Mouse (Mus musculus) ES-E14 (cell line): ENCODE results near the gene Gmfb. TPM values are rescaled to one million over a fixed set of nuclear protein-coding genes. Genes with fewer than 3 reads are reported as not detected.

ENCODE experiments used
- DNase-seq: peaks from one replicate; pipeline ENCODE4 v3.0.0-alpha.2; 2013; ENCODE audit warnings: low read depth, low spot score
- H3K27ac ChIP-seq: 2 replicates; pipeline ENCODE4 v1.5.1; 2012; ENCODE audit warnings: low read depth, mild to moderate bottlenecking, low read length, moderate library complexity, mixed read lengths; ENCODE audit not compliant: poor library complexity, insufficient read depth, severe bottlenecking
- H3K36me3 ChIP-seq: 2 replicates; pipeline ENCODE4 v1.6.1; 2012; ENCODE audit warnings: mild to moderate bottlenecking, low read length, moderate library complexity, mixed read lengths; ENCODE audit not compliant: control insufficient read depth, poor library complexity, insufficient read depth, severe bottlenecking
- H3K4me1 ChIP-seq, 2 experiments: fragments of 150-350 bp in 1 of 2; sonication (generic) in 1 of 2; 2 replicates each; pipeline ENCODE4 v1.6.1; 2012; ENCODE audit warnings: low read length in 2 of 2, mild to moderate bottlenecking in 1 of 2, mixed read lengths in 1 of 2; ENCODE audit not compliant: control insufficient read depth in 2 of 2, insufficient read depth in 2 of 2, poor library complexity in 1 of 2
- H3K4me3 ChIP-seq, 2 experiments: fragments of 150-350 bp in 1 of 2; sonication (generic) in 1 of 2; 2 replicates each; pipeline ENCODE4 v1.5.1; 2012; ENCODE audit warnings: low read length in 2 of 2, low read depth in 1 of 2, mild to moderate bottlenecking in 1 of 2, mixed read lengths in 1 of 2; ENCODE audit not compliant: insufficient read depth in 1 of 2, poor library complexity in 1 of 2, severe bottlenecking in 1 of 2
- H3K9ac ChIP-seq: 2 replicates; pipeline ENCODE4 v1.6.1; 2012; ENCODE audit warnings: low read depth, mild to moderate bottlenecking, low read length, mixed read lengths; ENCODE audit not compliant: poor library complexity, insufficient read depth, severe bottlenecking
- H3K9me3 ChIP-seq: fragments of 150-350 bp; sonication (generic); 2 replicates; pipeline ENCODE4 v1.6.1; 2012; ENCODE audit warnings: low read depth, mild to moderate bottlenecking, low read length; ENCODE audit not compliant: control insufficient read depth, insufficient read depth
- CHD2 ChIP-seq: IDR thresholded peaks from 2 replicates; pipeline ENCODE4 v1.6.1; 2014; ENCODE audit warnings: mild to moderate bottlenecking, low read depth, low read length, inconsistent platforms
- HCFC1 ChIP-seq: IDR thresholded peaks from 2 replicates; pipeline ENCODE4 v1.6.1; 2012; ENCODE audit warnings: low read length, inconsistent platforms, borderline replicate concordance; ENCODE audit not compliant: insufficient read depth
- MAFK ChIP-seq: IDR thresholded peaks from 2 replicates; pipeline ENCODE4 v1.6.1; 2014; ENCODE audit warnings: mild to moderate bottlenecking, low read depth, low read length, inconsistent platforms; ENCODE audit not compliant: insufficient read depth
- ZC3H11A ChIP-seq: IDR thresholded peaks from 2 replicates; pipeline ENCODE4 v1.6.1; 2012; ENCODE audit warnings: low read depth, mild to moderate bottlenecking, inconsistent platforms, low read length, borderline replicate concordance
- ZNF384 ChIP-seq: IDR thresholded peaks from 2 replicates; pipeline ENCODE4 v1.6.1; 2012; ENCODE audit warnings: low read depth, low read length, inconsistent platforms
- in situ Hi-C, 2 experiments: fragments of 600-800 bp; cut with MboI; formaldehyde crosslinking; loops; one replicate each; pipeline ENCODE4 v1.15.1; 2025; ENCODE audit warnings: low sequenced_read_pairs in 2 of 2, inconsistent platforms in 1 of 2; ENCODE audit not compliant: unreplicated experiment in 2 of 2
- total RNA-seq: library from RNA; depleted of rRNA; stranded (reverse); fragments of 300-350 nt; gene quantifications from 2 replicates; pipeline ENCODE4 v1.2.3, GENCODE M21; 2012

Gmfb gene
- total RNA-seq, 1 experiment = 26.9 TPM

- Histone ChIP-seq H3K36me3 (peaks cover 23% of the 10 kb centered on the region), H3K4me1 (peaks cover 0 to 5% of the 10 kb centered on the region in 2 experiments; a peak in 2 of 4 replicates), H3K4me3 (no peak overlapping the region), H3K9me3 (no peaks in the 10 kb centered on the region), H3K9ac (no peak overlapping the region), H3K27ac (no peak overlapping the region)
- TF ChIP-seq MAFK = no peak
- no peak for TF ChIP-seq ZC3H11A
- no peak for TF ChIP-seq CHD2
- TF ChIP-seq ZNF384 = no peak
- TF ChIP-seq HCFC1 = no peak
- no peak for DNase-seq
- in situ Hi-C loops = no loop called here
Observed at GRCm38 (mm10) chr14:46781086-46781485, 41.0 kb downstream of the Gmfb start.

GRCm38 (mm10) chr14:46779217-46779616, 42.8 kb downstream of the Gmfb start:
- H3K4me3 ChIP-seq = no peak overlapping the region
- H3K9ac ChIP-seq = no peak overlapping the region
- in situ Hi-C loops = no loop called here
- H3K36me3 ChIP-seq = peaks cover 25% of the 10 kb centered on the region
- peaks cover 0 to 2% of the 10 kb centered on the region in 2 experiments; a peak in 2 of 4 replicates for H3K4me1 ChIP-seq
- H3K9me3 ChIP-seq = no peaks in the 10 kb centered on the region
- no peak overlapping the region for H3K27ac ChIP-seq
- TF ChIP-seq ZC3H11A = no peak
- TF ChIP-seq MAFK = no peak
- no peak for TF ChIP-seq CHD2
- TF ChIP-seq HCFC1 = no peak
- no peak for TF ChIP-seq ZNF384
- no peak for DNase-seq

GRCm38 (mm10) chr14:46778756-46779155, 43.3 kb downstream of the Gmfb start:
- TF ChIP-seq ZNF384 = no peak
- TF ChIP-seq ZC3H11A = no peak
- TF ChIP-seq HCFC1 = no peak
- no peak for TF ChIP-seq CHD2
- TF ChIP-seq MAFK = no peak
- Histone ChIP-seq H3K4me3 (no peak overlapping the region), H3K27ac (no peak overlapping the region), H3K9me3 (no peaks in the 10 kb centered on the region), H3K4me1 (peaks cover 0 to 2% of the 10 kb centered on the region in 2 experiments; a peak in 2 of 4 replicates), H3K36me3 (peaks cover 25% of the 10 kb centered on the region), H3K9ac (no peak overlapping the region)
- in situ Hi-C loops = no loop called here
- DNase-seq = no peak

- TF ChIP-seq HCFC1 = no peak
- no peak for TF ChIP-seq ZC3H11A
- no peak for DNase-seq
- Histone ChIP-seq H3K4me1 (no peaks in the 10 kb centered on the region), H3K9me3 (no peaks in the 10 kb centered on the region), H3K9ac (no peak overlapping the region), H3K27ac (no peak overlapping the region), H3K36me3 (peaks cover 18% of the 10 kb centered on the region; the same call in 1 of the 2 replicates), H3K4me3 (no peak overlapping the region)
- in situ Hi-C loops = no loop called here
Observed at GRCm38 (mm10) chr14:46770036-46770435, 52.0 kb downstream of the Gmfb start.

- DNase-seq = no peak
- in situ Hi-C loops = no loop called here
- no peak overlapping the region for H3K4me3 ChIP-seq
- H3K36me3 ChIP-seq = peaks cover 20% of the 10 kb centered on the region; the same call in 1 of the 2 replicates
- TF ChIP-seq CHD2 (no peak), MAFK (no peak), ZNF384 (no peak), ZC3H11A (no peak), HCFC1 (no peak)
- H3K9ac ChIP-seq = no peak overlapping the region
- no peaks in the 10 kb centered on the region for H3K4me1 ChIP-seq
- no peak overlapping the region for H3K27ac ChIP-seq
- no peaks in the 10 kb centered on the region for H3K9me3 ChIP-seq
Observed at GRCm38 (mm10) chr14:46767116-46767515, 54.9 kb downstream of the Gmfb start.
